Mouse (Mus musculus) MEL (cell line): ENCODE measurements around the gene Vac14.

Source experiments
- CHD1 ChIP-seq: IDR thresholded peaks from 2 replicates; pipeline ENCODE4 v1.6.1; 2012; ENCODE audit warnings: low read depth, mild to moderate bottlenecking, inconsistent platforms, low read length, improper control_type of control experiment
- CTCF ChIP-seq, 3 experiments: IDR thresholded peaks in 2 of 3; conservative IDR thresholded peaks in 1 of 3; 2 replicates each; pipeline ENCODE4 v1.5.1; 2011 to 2012; ENCODE audit warnings: low read length in 3 of 3, low read depth in 2 of 3, mild to moderate bottlenecking in 2 of 3, improper control_type of control experiment in 1 of 3, inconsistent platforms in 1 of 3, mixed read lengths in 1 of 3, moderate library complexity in 1 of 3; ENCODE audit not compliant: control insufficient read depth in 1 of 3, insufficient read depth in 1 of 3, poor library complexity in 1 of 3, severe bottlenecking in 1 of 3
- EP300 ChIP-seq, 2 experiments: IDR thresholded peaks; 2 replicates each; pipeline ENCODE4 v1.6.1; 2011; ENCODE audit warnings: improper control_type of control experiment in 2 of 2, low read length in 2 of 2, low read depth in 1 of 2, mild to moderate bottlenecking in 1 of 2
- MYB ChIP-seq: IDR thresholded peaks from 2 replicates; pipeline ENCODE4 v1.6.1; 2011; ENCODE audit warnings: mild to moderate bottlenecking, low read depth, low read length, improper control_type of control experiment
- NRF1 ChIP-seq: IDR thresholded peaks from 2 replicates; pipeline ENCODE4 v1.6.1; 2014; ENCODE audit warnings: low read depth, mild to moderate bottlenecking, inconsistent platforms, low read length, improper control_type of control experiment, moderate library complexity; ENCODE audit not compliant: poor library complexity, insufficient read depth, severe bottlenecking
- POLR2A ChIP-seq, 2 experiments: IDR thresholded peaks; 2 replicates each; pipeline ENCODE4 v1.6.1; 2011 to 2012; ENCODE audit warnings: low read length in 2 of 2, mild to moderate bottlenecking in 2 of 2, control low read depth in 1 of 2, improper control_type of control experiment in 1 of 2, low read depth in 1 of 2, moderate library complexity in 1 of 2; ENCODE audit not compliant: control insufficient read depth in 1 of 2, insufficient read depth in 1 of 2, poor library complexity in 1 of 2
- RAD21 ChIP-seq: IDR thresholded peaks from 2 replicates; pipeline ENCODE4 v1.6.1; 2011; ENCODE audit warnings: mild to moderate bottlenecking, low read depth, low read length, improper control_type of control experiment
- ZKSCAN1 ChIP-seq: IDR thresholded peaks from 2 replicates; pipeline ENCODE4 v1.6.1; 2012; ENCODE audit warnings: low read depth, mild to moderate bottlenecking, inconsistent platforms, low read length, improper control_type of control experiment, moderate library complexity

DNA sequence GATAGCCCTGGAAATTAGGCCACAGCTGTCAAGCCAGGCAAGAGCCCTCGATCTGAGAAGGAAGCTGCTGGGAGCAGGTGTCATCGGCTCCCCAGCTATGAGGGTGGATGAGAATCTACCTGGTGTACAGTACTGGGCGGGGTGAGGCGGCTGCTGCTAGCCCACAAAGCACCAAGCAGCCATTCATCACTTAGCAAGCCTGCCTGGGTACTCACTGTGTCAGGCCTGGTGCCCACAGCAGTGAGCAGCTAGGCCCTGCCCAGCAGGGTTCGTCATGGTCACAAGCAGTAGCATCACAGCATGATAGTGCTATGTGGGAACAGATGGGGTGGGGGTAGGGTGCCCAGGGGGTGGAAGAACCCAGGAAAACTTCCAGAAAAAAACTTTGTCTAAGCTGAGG, 77.0 kb downstream of the Vac14 start:
- TF ChIP-seq EP300 (IDR thresholded peaks at IDR 0.05; ENCODE audit: low read depth in 1 of 2, low read length in 2 of 2) (no peak), ZKSCAN1 (no peak), POLR2A (IDR thresholded peaks at IDR 0.05; ENCODE audit: control insufficient read depth in 1 of 2, insufficient read depth in 1 of 2, low read depth in 1 of 2, low read length in 2 of 2, poor library complexity in 1 of 2) (no peak), NRF1 (no peak), RAD21 (no peak), CTCF (IDR thresholded peaks at IDR 0.05 in 2 of 3, conservative IDR thresholded peaks at IDR 0.05 in 1 of 3; ENCODE audit: control insufficient read depth in 1 of 3, insufficient read depth in 1 of 3, low read depth in 2 of 3, low read length in 3 of 3, poor library complexity in 1 of 3, severe bottlenecking in 1 of 3) (no peak), CHD1 (no peak), MYB (no peak)
